Mouse (Mus musculus) forebrain, embryonic 10.5 days (tissue): Measurements from ENCODE around the gene Gzmb. TPM values are rescaled to one million over a fixed set of nuclear protein-coding genes. Genes with fewer than 3 reads are reported as not detected.
"Not testable (repeated sequence)": the region's sequence is repeated elsewhere in the genome, so short reads cannot be mapped to it uniquely, and the experiment has no call there.

Source experiments
- DNase-seq: peaks from one replicate; pipeline ENCODE4 v3.0.0-alpha.2; 2017; ENCODE audit warnings: low spot score; ENCODE audit errors: extremely low spot score
- H3K27ac ChIP-seq: fragments of 300-500 bp; sonication (generic); 2 replicates; pipeline ENCODE4 v1.5.1; 2016; ENCODE audit warnings: mild to moderate bottlenecking
- H3K27me3 ChIP-seq: fragments of 300-500 bp; sonication (generic); 2 replicates; pipeline ENCODE4 v1.6.1; 2016; ENCODE audit warnings: mild to moderate bottlenecking; ENCODE audit not compliant: poor library complexity, severe bottlenecking
- H3K36me3 ChIP-seq: fragments of 300-500 bp; sonication (generic); replicated peaks from 2 replicates; pipeline ENCODE4 v1.6.1; 2016; ENCODE audit warnings: mild to moderate bottlenecking, moderate library complexity
- H3K4me1 ChIP-seq: fragments of 300-500 bp; sonication (generic); 2 replicates; pipeline ENCODE4 v1.6.1; 2016
- H3K4me3 ChIP-seq: fragments of 300-500 bp; sonication (generic); 2 replicates; pipeline ENCODE4 v1.5.1; 2016; ENCODE audit warnings: mild to moderate bottlenecking, moderate library complexity
- H3K9me3 ChIP-seq: fragments of 300-500 bp; sonication (generic); 2 replicates; pipeline ENCODE4 v1.6.1; 2016; ENCODE audit warnings: mild to moderate bottlenecking, moderate library complexity
- WGBS: fragments of 180-500 bp; shearing (Covaris S2); methylation state at CpG from one replicate; pipeline ENCODE4 v1.1.7; 2016; 5-methylcytosine and 5-hydroxymethylcytosine counted together
- polyA plus RNA-seq: library from polyadenylated mRNA; unstranded; fragments of >200 nt; fragmentation: Nextera tagmentation; extraction: Ambion mirVana; gene quantifications from 2 replicates; pipeline ENCODE4 v1.2.1, GENCODE M21; 2016

The Gzmb gene
- polyA plus RNA-seq, 1 experiment from 2014 or later, result not detected

DNA sequence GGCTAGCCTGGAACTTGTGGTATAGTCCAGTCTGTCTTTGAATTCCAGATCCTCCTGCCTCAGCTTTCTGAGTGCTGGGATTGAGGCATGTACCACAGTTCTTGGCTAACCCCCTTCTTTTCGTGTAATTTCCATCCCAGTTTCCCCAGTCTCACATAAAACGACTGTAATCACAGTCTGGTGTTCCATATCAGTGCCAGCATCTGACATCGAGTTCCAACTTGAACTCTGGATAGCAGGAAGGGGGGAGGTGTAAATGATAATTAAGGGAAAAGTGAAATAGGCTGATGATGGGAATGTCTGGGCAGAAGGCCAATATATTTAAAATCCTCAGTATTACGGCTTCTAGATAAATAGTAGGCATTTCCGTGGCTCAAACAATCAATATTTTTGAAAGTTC is 19.0 kb upstream of the Gzmb start:
- Histone ChIP-seq H3K9me3 (no peaks in the 10 kb centered on the region), H3K27me3 (no peaks in the 10 kb centered on the region), H3K4me1 (no peaks in the 10 kb centered on the region), H3K36me3 (no peaks in the 10 kb centered on the region), H3K27ac (no peak overlapping the region), H3K4me3 (no peak overlapping the region)
- WGBS, result 85% methylated on average over 5 of the region's 5 CpGs
- no peak for DNase-seq

DNA sequence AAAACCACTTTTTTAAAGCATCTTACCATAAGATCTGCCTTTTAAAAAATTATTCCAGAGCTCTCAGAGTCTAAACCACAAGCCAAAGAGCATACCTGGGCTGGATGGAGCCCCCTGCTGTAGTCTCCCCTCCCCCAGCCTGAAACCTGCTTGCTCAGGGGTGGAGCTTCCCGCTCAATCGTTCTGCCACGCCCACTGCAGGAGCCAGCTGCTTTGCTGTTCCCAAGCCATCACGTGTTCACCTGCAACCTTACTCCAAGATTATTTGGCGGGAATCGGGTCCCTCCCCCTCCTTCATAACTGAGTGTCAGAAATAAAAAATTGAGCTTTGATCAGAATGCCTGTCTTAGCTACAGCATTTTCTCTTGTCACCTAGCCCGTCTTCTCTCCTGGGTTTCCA is 16.6 kb upstream of the Gzmb start:
- 54% methylated on average over 7 of the region's 7 CpGs for WGBS
- H3K27me3 ChIP-seq, H3K4me3 ChIP-seq, H3K9me3 ChIP-seq, H3K4me1 ChIP-seq, H3K36me3 ChIP-seq, DNase-seq, H3K27ac ChIP-seq: not testable (repeated sequence)

DNA sequence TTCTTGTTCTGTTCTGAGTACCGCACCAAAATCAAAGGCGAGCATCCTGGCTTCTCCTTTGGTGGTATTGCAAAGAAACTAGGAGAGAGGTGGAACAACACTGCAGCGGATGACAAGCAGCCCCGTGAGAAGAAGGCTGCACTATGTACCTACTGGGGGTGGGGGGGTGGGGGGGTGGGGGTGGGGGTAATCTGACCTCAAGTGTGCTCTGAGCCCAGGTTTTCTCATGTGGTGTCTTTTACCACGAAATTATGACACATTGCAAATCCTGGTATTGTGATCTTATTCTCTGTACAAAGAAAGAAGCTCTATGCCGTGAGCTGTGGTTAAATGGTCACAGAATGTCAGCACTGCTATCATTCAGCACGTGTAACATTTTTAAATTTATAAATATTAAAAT is 14.0 kb upstream of the Gzmb start:
- not testable (repeated sequence) for H3K4me1 ChIP-seq, H3K27ac ChIP-seq, H3K27me3 ChIP-seq, DNase-seq, H3K4me3 ChIP-seq, H3K36me3 ChIP-seq, H3K9me3 ChIP-seq
- 85% methylated on average over 7 of the region's 7 CpGs for WGBS

DNA sequence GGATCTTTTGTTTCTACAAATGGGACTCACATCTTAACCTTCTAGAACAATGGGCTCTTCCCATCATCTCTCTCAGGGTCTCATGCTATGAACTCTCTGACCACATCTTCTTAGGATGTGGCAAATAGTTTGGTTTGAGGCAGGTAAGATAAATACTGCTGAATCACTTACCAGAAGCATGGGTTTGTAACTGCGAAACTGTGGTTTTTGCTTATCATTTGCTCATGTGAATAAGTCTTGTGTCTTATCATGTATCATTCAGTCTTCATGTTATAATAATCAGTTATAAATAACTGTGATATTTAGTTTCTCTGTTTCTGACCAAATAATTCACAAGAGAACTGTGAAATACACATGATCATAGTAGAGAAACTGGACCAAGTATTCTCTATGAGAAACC is 4.0 kb upstream of the Gzmb start:
- no peak overlapping the region for H3K27ac ChIP-seq
- no peak for DNase-seq
- H3K9me3 ChIP-seq, result no peaks in the 10 kb centered on the region
- H3K27me3 ChIP-seq, result no peaks in the 10 kb centered on the region
- no peaks in the 10 kb centered on the region for H3K36me3 ChIP-seq
- no peak overlapping the region for H3K4me3 ChIP-seq
- no peaks in the 10 kb centered on the region for H3K4me1 ChIP-seq
- 92% methylated on average over 1 of the region's 1 CpGs for WGBS

DNA sequence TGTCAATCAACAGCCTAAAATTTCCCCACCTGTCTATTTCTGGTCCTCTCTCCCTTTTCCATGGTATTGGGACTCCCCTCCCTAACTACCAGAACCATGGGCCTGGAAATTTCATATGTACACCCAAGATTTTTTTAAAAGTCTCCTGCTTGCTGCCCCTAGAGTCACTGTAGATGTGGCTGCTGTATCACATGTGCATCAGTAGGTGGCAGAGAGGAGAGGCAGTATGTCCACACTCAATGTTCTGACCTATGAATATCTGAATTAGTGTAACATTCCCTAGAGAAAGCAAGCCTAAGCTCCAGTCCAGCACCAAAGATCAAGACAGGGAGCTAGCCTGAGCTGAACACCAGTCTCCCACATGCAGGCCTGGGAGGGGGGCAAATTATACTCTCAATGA is 21.7 kb downstream of the Gzmb start:
- no peaks in the 10 kb centered on the region for H3K9me3 ChIP-seq
- H3K4me3 ChIP-seq, result no peak overlapping the region
- H3K4me1 ChIP-seq, result no peaks in the 10 kb centered on the region
- no peak overlapping the region for H3K27ac ChIP-seq
- no peak for DNase-seq
- no peaks in the 10 kb centered on the region for H3K27me3 ChIP-seq
- H3K36me3 ChIP-seq, result no peaks in the 10 kb centered on the region

DNA sequence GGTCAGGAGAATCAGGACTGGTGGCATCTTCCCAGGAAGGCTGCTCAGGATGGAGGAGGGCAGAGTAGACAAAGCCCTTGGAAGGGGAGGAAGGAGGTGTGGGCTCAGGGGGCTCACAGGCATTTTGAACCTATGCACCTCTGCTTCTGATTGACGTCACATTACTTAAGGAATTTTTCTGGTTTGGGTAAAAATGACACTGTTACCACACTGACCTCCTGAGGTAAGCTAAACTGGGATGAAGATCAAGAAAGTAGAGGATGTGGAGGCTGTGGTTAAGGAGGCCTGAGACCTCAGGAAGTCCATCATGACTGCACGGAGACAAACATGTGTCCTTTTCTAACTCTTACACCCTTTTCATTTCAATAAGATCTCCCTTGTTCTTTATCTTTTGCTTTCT is 27.5 kb downstream of the Gzmb start, which contains the start of gene Gzmc:
Gzmc (minus strand) TSS at position 101 of the 400 bp plus-strand sequence.
- no peak for DNase-seq
- Histone ChIP-seq H3K27me3 (no peaks in the 10 kb centered on the region), H3K4me3 (no peak within 1 kb of the TSS), H3K36me3 (no peaks in the 10 kb centered on the region), H3K4me1 (no peaks in the 10 kb centered on the region), H3K27ac (no peak within 1 kb of the TSS), H3K9me3 (no peaks in the 10 kb centered on the region)
- WGBS, result 83% methylated on average over 2 of the region's 2 CpGs

DNA sequence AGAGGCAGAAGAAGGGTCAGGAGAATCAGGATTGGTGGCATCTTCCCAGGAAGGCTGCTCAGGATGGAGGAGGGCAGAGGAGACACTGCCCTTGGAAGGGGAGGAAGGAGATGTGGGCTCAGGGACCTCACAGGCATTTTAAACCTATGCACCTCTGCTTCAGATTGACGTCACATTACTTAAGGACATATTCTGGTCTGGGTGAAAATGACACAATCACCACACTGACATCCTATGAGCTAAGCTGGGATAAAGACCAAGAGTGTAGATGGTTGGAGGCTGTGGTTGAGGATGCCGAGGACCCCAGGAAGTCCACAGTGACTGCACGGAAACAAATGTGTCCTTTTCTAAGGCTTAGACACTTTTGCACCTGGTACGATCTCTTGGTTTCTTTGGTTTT is 50.7 kb downstream of the Gzmb start, which contains the start of gene Gzmf:
Gzmf (minus strand) TSS at position 101 of the 400 bp plus-strand sequence.
- H3K9me3 ChIP-seq, result no peaks in the 10 kb centered on the region
- no peaks in the 10 kb centered on the region for H3K4me1 ChIP-seq
- 94% methylated on average over 4 of the region's 4 CpGs for WGBS
- H3K27me3 ChIP-seq, result no peaks in the 10 kb centered on the region
- H3K27ac ChIP-seq, result no peak within 1 kb of the TSS
- no peak for DNase-seq
- H3K36me3 ChIP-seq, result no peaks in the 10 kb centered on the region
- no peak within 1 kb of the TSS for H3K4me3 ChIP-seq

Other genes starting within 250 kb of the Gzmb start
- gene Mcpt1, start 244.3 kb downstream of the Gzmb start, polyA plus RNA-seq, result not detected in 2 replicates
- gene Mcpt9, start 231.8 kb downstream of the Gzmb start, polyA plus RNA-seq, result not detected in 2 replicates
- gene Mcpt2, start 220.2 kb downstream of the Gzmb start, polyA plus RNA-seq, result not detected in 2 replicates
- gene Mcpt4, start 199.9 kb downstream of the Gzmb start, polyA plus RNA-seq, result not detected in 2 replicates
- not detected in 2 replicates for gene Mcpt8, start 177.0 kb downstream of the Gzmb start, polyA plus RNA-seq
- gene Ctsg, start 159.7 kb downstream of the Gzmb start, polyA plus RNA-seq, result 0.29 TPM in 1 of 2 replicates, not detected in the other
- gene Gzme, start 141.6 kb downstream of the Gzmb start, polyA plus RNA-seq, result not detected in 2 replicates
- gene Gzmd, start 129.7 kb downstream of the Gzmb start, polyA plus RNA-seq, result not detected in 2 replicates
- not detected in 2 replicates for gene Gzmg, start 102.7 kb downstream of the Gzmb start, polyA plus RNA-seq
- gene Gzmn, start 87.7 kb downstream of the Gzmb start, polyA plus RNA-seq, result not detected in 2 replicates
- gene Gzmf, start 50.8 kb downstream of the Gzmb start, polyA plus RNA-seq, result not detected in 2 replicates
- gene Gzmc, start 27.6 kb downstream of the Gzmb start, polyA plus RNA-seq, result 0.36 TPM in 1 of 2 replicates, not detected in the other
- 0.05 TPM in 1 of 2 replicates, not detected in the other for gene Atp12a, start 102.8 kb upstream of the Gzmb start, polyA plus RNA-seq
- 1.8 and 2.1 TPM in 2 replicates for gene Rnf17, start 140.3 kb upstream of the Gzmb start, polyA plus RNA-seq